Comparison of ENCODE assay signal across 25 mouse cellular contexts in the genomic region with DNA sequence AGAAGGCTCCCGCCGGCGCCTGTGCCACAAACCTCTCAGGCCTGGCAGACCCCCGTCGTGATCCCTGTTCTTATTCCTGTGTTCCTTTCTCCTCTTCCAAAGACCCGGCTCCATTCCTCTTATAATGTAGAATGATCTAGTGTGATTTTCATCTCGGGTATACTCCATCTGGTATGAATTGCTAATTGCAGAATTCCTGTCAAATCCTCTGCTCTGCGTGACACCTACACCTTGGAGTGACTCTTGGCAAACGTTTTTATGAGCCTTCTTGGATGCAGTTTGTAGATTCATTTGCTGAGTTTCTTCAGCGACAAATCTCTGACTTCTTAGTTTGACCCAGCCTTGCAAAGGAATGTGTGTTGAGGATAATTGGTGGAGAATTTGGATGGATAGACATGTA. TPM values are rescaled to one million over a fixed set of nuclear protein-coding genes. Genes with fewer than 3 reads are reported as not detected.
DNase-seq lines count a peak whose midpoint lies in the region; ATAC-seq and TF ChIP-seq lines count a peak whose summit lies in the region.
"Had no signal": no experiment of that assay in that cellular context is flagged by ENCODE, and none has a peak within 500 bp of the region (broad histone marks: within the 10 kb centered on the region; RNA-seq: fewer than 3 reads in every experiment).

No protein-coding gene starts in this region.

- H3K4me3 ChIP-seq in forebrain, postnatal 0 days (ENCODE audit: low read depth, low read length) = no peak overlapping the region
- H3K4me3 ChIP-seq in forebrain, embryonic 11.5 days (ENCODE audit: low read depth, low read length) = no peak overlapping the region
- H3K4me3 ChIP-seq in E14TG2a.4 (replicated peaks; ENCODE audit: low read length) = 0 out of 2 replicates have a peak overlapping the region, but pooled peaks have one; percentile 10
- H3K4me3 ChIP-seq in liver, embryonic 12.5 days = no peak overlapping the region
- H3K4me3 ChIP-seq: embryonic facial prominence, embryonic 10.5 days; embryonic facial prominence, embryonic 12.5 days; forebrain, embryonic 12.5 days had no signal

- H3K4me1 ChIP-seq in forebrain, postnatal 0 days (ENCODE audit: insufficient read depth) = no peaks in the 10 kb centered on the region
- no peaks in the 10 kb centered on the region for H3K4me1 ChIP-seq in forebrain, embryonic 11.5 days (replicated peaks; ENCODE audit: control insufficient read depth, insufficient read depth, low read length)
- H3K4me1 ChIP-seq in E14TG2a.4 (replicated peaks; ENCODE audit: low read depth, low read length) = no peaks in the 10 kb centered on the region
- no peaks in the 10 kb centered on the region for H3K4me1 ChIP-seq in liver, embryonic 12.5 days
- H3K4me1 ChIP-seq: embryonic facial prominence, embryonic 12.5 days had no signal

- H3K36me3 ChIP-seq in forebrain, postnatal 0 days (ENCODE audit: insufficient read depth) = no peaks in the 10 kb centered on the region
- H3K36me3 ChIP-seq in forebrain, embryonic 11.5 days (ENCODE audit: control insufficient read depth, insufficient read depth, low read length) = no peaks in the 10 kb centered on the region
- no peaks in the 10 kb centered on the region for H3K36me3 ChIP-seq in E14TG2a.4 (ENCODE audit: insufficient read depth, low read length)
- no peaks in the 10 kb centered on the region for H3K36me3 ChIP-seq in liver, embryonic 12.5 days
- H3K36me3 ChIP-seq: embryonic facial prominence, embryonic 10.5 days; embryonic facial prominence, embryonic 12.5 days; forebrain, embryonic 12.5 days; G1E had no signal

- WGBS in forebrain, postnatal 0 days = 79% methylated on average over 10 of the region's 10 CpGs
- WGBS in forebrain, embryonic 11.5 days = 87% methylated on average over 10 of the region's 10 CpGs
- 74% methylated on average over 10 of the region's 10 CpGs for WGBS in liver, embryonic 12.5 days (ENCODE audit: insufficient replicate concordance)

- H3K27ac ChIP-seq in forebrain, postnatal 0 days (ENCODE audit: low read depth, low read length) = no peak overlapping the region
- H3K27ac ChIP-seq in forebrain, embryonic 11.5 days (ENCODE audit: low read depth, low read length) = no peak overlapping the region
- no peak overlapping the region for H3K27ac ChIP-seq in liver, embryonic 12.5 days
- H3K27ac ChIP-seq: embryonic facial prominence, embryonic 10.5 days; embryonic facial prominence, embryonic 12.5 days; forebrain, embryonic 12.5 days had no signal

- H3K9me3 ChIP-seq in forebrain, postnatal 0 days (ENCODE audit: low read length) = no peaks in the 10 kb centered on the region
- no peaks in the 10 kb centered on the region for H3K9me3 ChIP-seq in forebrain, embryonic 11.5 days (ENCODE audit: control insufficient read depth, low read length)
- H3K9me3 ChIP-seq in E14TG2a.4 (ENCODE audit: low read length) = peaks cover 13% of the 10 kb centered on the region
- 0 out of 2 replicates have a peak, but pooled peaks cover 5% of the 10 kb centered on the region for H3K9me3 ChIP-seq in liver, embryonic 12.5 days (replicated peaks)
- H3K9me3 ChIP-seq: embryonic facial prominence, embryonic 10.5 days; embryonic facial prominence, embryonic 12.5 days; forebrain, embryonic 12.5 days; G1E had no signal

- TF ChIP-seq CTCF in forebrain, postnatal 0 days (IDR thresholded peaks at IDR 0.05; ENCODE audit: low read depth) = no peak
- no peak for TF ChIP-seq CTCF in E14TG2a.4 (conservative IDR thresholded peaks at IDR 0.05; ENCODE audit: low read length)

- peak; percentile 48; the same call in 1 of the 2 replicates for ATAC-seq in forebrain, postnatal 0 days
- ATAC-seq in forebrain, embryonic 11.5 days (replicated peaks; ENCODE audit: low FRiP score) = no peak
- ATAC-seq in liver, embryonic 12.5 days = no peak
- ATAC-seq: activated CD4-positive, CD25-positive, alpha-beta regulatory T cell, adult 4 months; CD4-positive, CD25-positive, alpha-beta regulatory T cell, adult 4 months; forebrain, embryonic 14.5 days; forebrain, embryonic 16.5 days; Patski had no signal

- no peak overlapping the region for H3K4me2 ChIP-seq in forebrain, postnatal 0 days (ENCODE audit: low read depth)
- no peak overlapping the region for H3K4me2 ChIP-seq in forebrain, embryonic 11.5 days (ENCODE audit: low read depth, low read length, severe bottlenecking)
- no peak overlapping the region for H3K4me2 ChIP-seq in liver, embryonic 12.5 days
- H3K4me2 ChIP-seq: embryonic facial prominence, embryonic 12.5 days; forebrain, embryonic 12.5 days had no signal

- no peak overlapping the region for H3K9ac ChIP-seq in forebrain, postnatal 0 days
- H3K9ac ChIP-seq in forebrain, embryonic 11.5 days (ENCODE audit: low read length) = no peak overlapping the region
- no peak overlapping the region for H3K9ac ChIP-seq in liver, embryonic 12.5 days
- H3K9ac ChIP-seq: embryonic facial prominence, embryonic 12.5 days; forebrain, embryonic 12.5 days had no signal

- no peaks in the 10 kb centered on the region for H3K27me3 ChIP-seq in forebrain, postnatal 0 days (ENCODE audit: insufficient read depth, low read length)
- H3K27me3 ChIP-seq in forebrain, embryonic 11.5 days (ENCODE audit: control insufficient read depth, insufficient read depth, low read length) = no peaks in the 10 kb centered on the region
- H3K27me3 ChIP-seq in E14TG2a.4 (ENCODE audit: insufficient read depth, low read length) = no peaks in the 10 kb centered on the region
- H3K27me3 ChIP-seq in liver, embryonic 12.5 days (replicated peaks) = no peaks in the 10 kb centered on the region
- H3K27me3 ChIP-seq: CH12.LX; embryonic facial prominence, embryonic 12.5 days; forebrain, embryonic 12.5 days had no signal

- intact Hi-C loops in left cerebral cortex, postnatal 36 days (cut with DNase I) = no loop called here

- no peak for DNase-seq in forebrain, postnatal 0 days
- no peak for DNase-seq in forebrain, embryonic 11.5 days (ENCODE audit: low spot score)
- peak; percentile 33 for DNase-seq in R1 (ENCODE audit: low read depth, low spot score)
- DNase-seq in brain, adult 2 months (ENCODE audit: low read depth, low spot score) = peak; percentile 59
- DNase-seq in left cerebral cortex, postnatal 36 days (ENCODE audit: low spot score in 2 of 2) = no peak
- DNase-seq: adrenal gland, postnatal 10 days; adrenal gland, postnatal 25 days; B cell, adult 2 months; cerebellum, adult 11-12 months; cerebellum, adult 2 months; cerebellum, adult 9-10 months; cerebellum, postnatal 10 days; cerebellum, postnatal 25 days had no signal

RNA-seq across cellular contexts. Expression of gene Tmem178b, which starts 53.4 kb away (rescaled TPM):
- total RNA-seq in forebrain, postnatal 0 days (2014; rRNA removed) = 87.9 and 133 TPM in 2 replicates
- polyA plus RNA-seq in forebrain, postnatal 0 days (2015; fragmentation: Nextera tagmentation; extraction: Ambion mirVana) = 12.1 and 25.1 TPM in 2 replicates
- 7.2 and 7.4 TPM in 2 replicates for polyA plus RNA-seq in forebrain, embryonic 11.5 days (2014; fragmentation: Nextera tagmentation; extraction: Ambion mirVana)
- total RNA-seq in left cerebral cortex, postnatal 36 days (2021) = 100 to 1,000 TPM; 246 to 266 TPM
- not detected in 2 replicates for polyA plus RNA-seq in liver, embryonic 12.5 days (2016; fragmentation: Nextera tagmentation; extraction: Ambion mirVana)
- total RNA-seq: CH12.LX had no signal
- polyA plus RNA-seq: activated CD4-positive, CD25-positive, alpha-beta regulatory T cell, adult 4 months; G1E; Patski had no signal

Comparison
In these comparisons a context has a peak if more than half of its experiments do, and no peak if none do; other contexts are left out.
1. DNase-seq: peak in R1 (single experiment) and brain, adult 2 months (single experiment); none in forebrain, postnatal 0 days (single experiment), forebrain, embryonic 11.5 days (single experiment) and left cerebral cortex, postnatal 36 days (0 of 2).